9 mouse cellular contexts compared by ENCODE assay signal in genomic region chr7:140966921-140967320, GRCm38 (mm10). TPM values are rescaled to one million over a fixed set of nuclear protein-coding genes. Genes with fewer than 3 reads are reported as not detected.
DNase-seq lines count a peak whose midpoint lies in the region; ATAC-seq lines count a peak whose summit lies in the region.
"Had no signal": no experiment of that assay in that cellular context is flagged by ENCODE, and none has a peak within 500 bp of the region (broad histone marks: within the 10 kb centered on the region; RNA-seq: fewer than 3 reads in every experiment).

Gene Ifitm1, plus strand, starts transcription at chr7:140967221.

- peaks cover 13% of the 10 kb centered on the region for H3K4me1 ChIP-seq in lung, embryonic 16.5 days (replicated peaks; ENCODE audit: control insufficient read depth, insufficient read depth, low read length)
- H3K4me1 ChIP-seq in limb, embryonic 15.5 days = peaks cover 29% of the 10 kb centered on the region
- peaks cover 11% of the 10 kb centered on the region for H3K4me1 ChIP-seq in heart, embryonic 11.5 days (ENCODE audit: control insufficient read depth, insufficient read depth, low read length)

- H3K9ac ChIP-seq in lung, embryonic 16.5 days (ENCODE audit: low read length) = peak within 1 kb of the TSS; percentile 33; the same call in 1 of the 2 replicates
- no peak within 1 kb of the TSS for H3K9ac ChIP-seq in limb, embryonic 15.5 days
- no peak within 1 kb of the TSS for H3K9ac ChIP-seq in heart, embryonic 11.5 days (ENCODE audit: low read depth, low read length)

- 85% methylated on average over 4 of the region's 4 CpGs for WGBS in lung, embryonic 16.5 days
- WGBS in limb, embryonic 15.5 days = 90% methylated on average over 4 of the region's 4 CpGs
- 83% methylated on average over 4 of the region's 4 CpGs for WGBS in heart, embryonic 11.5 days (ENCODE audit: insufficient replicate concordance)

- H3K4me3 ChIP-seq in lung, embryonic 16.5 days (ENCODE audit: low read length) = no peak within 1 kb of the TSS; the same call in 1 of the 2 replicates
- 0 out of 2 replicates have a peak within 1 kb of the TSS, but pooled peaks have one; percentile 9 for H3K4me3 ChIP-seq in limb, embryonic 15.5 days
- H3K4me3 ChIP-seq in heart, embryonic 11.5 days (ENCODE audit: low read depth, low read length) = no peak within 1 kb of the TSS

- peak within 1 kb of the TSS; percentile 51; the same call in 1 of the 2 replicates for H3K27ac ChIP-seq in lung, embryonic 16.5 days (ENCODE audit: low read length)
- peak within 1 kb of the TSS; percentile 71 for H3K27ac ChIP-seq in limb, embryonic 15.5 days
- no peak within 1 kb of the TSS for H3K27ac ChIP-seq in heart, embryonic 11.5 days (ENCODE audit: low read depth, low read length)

- H3K36me3 ChIP-seq in lung, embryonic 16.5 days (ENCODE audit: control insufficient read depth, insufficient read depth, low read length) = no peaks in the 10 kb centered on the region
- H3K36me3 ChIP-seq in limb, embryonic 15.5 days = no peaks in the 10 kb centered on the region
- no peaks in the 10 kb centered on the region for H3K36me3 ChIP-seq in heart, embryonic 11.5 days (ENCODE audit: control insufficient read depth, insufficient read depth, low read length)

- H3K27me3 ChIP-seq in lung, embryonic 16.5 days (ENCODE audit: control insufficient read depth, insufficient read depth, low read depth, low read length) = no peaks in the 10 kb centered on the region
- no peaks in the 10 kb centered on the region for H3K27me3 ChIP-seq in limb, embryonic 15.5 days
- peaks cover 23% of the 10 kb centered on the region for H3K27me3 ChIP-seq in heart, embryonic 11.5 days (ENCODE audit: control insufficient read depth, insufficient read depth, low read length)

- H3K9me3 ChIP-seq in lung, embryonic 16.5 days (ENCODE audit: control insufficient read depth, low read length) = no peaks in the 10 kb centered on the region
- no peaks in the 10 kb centered on the region for H3K9me3 ChIP-seq in limb, embryonic 15.5 days
- H3K9me3 ChIP-seq in heart, embryonic 11.5 days (replicated peaks; ENCODE audit: control insufficient read depth, low read length) = no peaks in the 10 kb centered on the region

- 0 out of 2 replicates have a peak within 1 kb of the TSS, but pooled peaks have one; percentile 37 for H3K4me2 ChIP-seq in lung, embryonic 16.5 days (ENCODE audit: low read depth, low read length)
- H3K4me2 ChIP-seq in limb, embryonic 15.5 days = peak within 1 kb of the TSS; percentile 22; the same call in 1 of the 2 replicates
- H3K4me2 ChIP-seq in heart, embryonic 11.5 days = no peak within 1 kb of the TSS

- ATAC-seq in lung, embryonic 16.5 days (ENCODE audit: low read depth) = no peak
- ATAC-seq in limb, embryonic 15.5 days (ENCODE audit: insufficient number of reproducible peaks, low FRiP score, low TSS enrichment, low read depth) = no peak
- no peak for ATAC-seq in neutrophil, adult 5-6 weeks (ENCODE audit: extremely low read depth, insufficient number of reproducible peaks, low FRiP score, poor library complexity, severe bottlenecking)
- no peak for ATAC-seq in heart, embryonic 11.5 days (replicated peaks; ENCODE audit: insufficient number of reproducible peaks, low FRiP score, low TSS enrichment)

- DNase-seq in adrenal gland, adult 8-10 months = no peak
- DNase-seq in adrenal gland, postnatal 25 days = no peak
- no peak for DNase-seq in lung, postnatal 36 days
- no peak for DNase-seq in embryo, embryonic 10.5 days (ENCODE audit: low spot score)
- DNase-seq: adrenal gland, postnatal 14 days had no signal

RNA-seq across cellular contexts. Expression of gene Ifitm1, which starts in this region (rescaled TPM):
- total RNA-seq in adrenal gland, adult 8-10 months (2022) = 10 to 100 TPM; 10.6 to 14.0 (median 13.4) TPM
- 3.6 and 3.9 TPM in 2 replicates for total RNA-seq in adrenal gland, postnatal 25 days (2021)
- 38.8 and 49.1 TPM in 2 replicates for polyA plus RNA-seq in lung, embryonic 16.5 days (2015; fragmentation: Nextera tagmentation; extraction: Ambion mirVana)
- polyA plus RNA-seq in limb, embryonic 15.5 days (2015; fragmentation: Nextera tagmentation; extraction: Ambion mirVana) = 71.7 and 74.6 TPM in 2 replicates
- total RNA-seq in neutrophil, adult 5-6 weeks (2017) = 416 and 446 TPM in 2 replicates
- polyA plus RNA-seq in heart, embryonic 11.5 days (2014; fragmentation: Nextera tagmentation; extraction: Ambion mirVana) = 4.8 and 7.6 TPM in 2 replicates

Comparison
In these comparisons a context has a peak if more than half of its experiments do, and no peak if none do; other contexts are left out.
1. RNA of gene Ifitm1 (total RNA-seq): 416 to 446 TPM in neutrophil, adult 5-6 weeks; 10.6 to 14.0 TPM in adrenal gland, adult 8-10 months and 3.6 to 3.9 TPM in adrenal gland, postnatal 25 days; every median in the first group is over 10 times any median in the second.